In the genomic region with DNA sequence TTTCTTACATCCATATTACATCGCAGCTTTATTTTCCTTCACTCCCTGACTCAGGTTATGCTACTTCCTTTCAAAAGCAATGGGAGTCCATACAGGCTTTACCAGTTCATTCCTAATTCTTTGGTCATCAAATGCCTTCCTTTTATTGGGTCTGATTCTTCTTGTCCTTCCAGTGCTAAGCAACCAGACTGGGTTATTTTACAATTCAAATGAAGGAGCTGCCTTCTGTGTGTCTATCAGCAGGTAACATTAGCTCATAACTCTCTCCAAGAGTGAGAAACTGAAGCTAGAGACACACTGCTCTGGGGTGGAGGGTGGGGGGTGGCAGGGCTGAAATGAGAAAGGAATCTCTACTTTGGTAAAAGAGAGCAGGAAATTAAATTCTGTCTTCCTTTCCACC, we compare ENCODE assay signal across 21 mouse cellular contexts. TPM values are rescaled to one million over a fixed set of nuclear protein-coding genes. Genes with fewer than 3 reads are reported as not detected.
DNase-seq lines count a peak whose midpoint lies in the region; ATAC-seq and TF ChIP-seq lines count a peak whose summit lies in the region.
"Had no signal": no experiment of that assay in that cellular context is flagged by ENCODE, and none has a peak within 500 bp of the region (broad histone marks: within the 10 kb centered on the region; RNA-seq: fewer than 3 reads in every experiment).

No protein-coding gene starts in this region.

- H3K9me3 ChIP-seq in forebrain, embryonic 14.5 days (replicated peaks; ENCODE audit: control insufficient read depth, low read length): no peaks in the 10 kb centered on the region
- H3K9me3 ChIP-seq in forebrain, postnatal 0 days (ENCODE audit: low read length): no peaks in the 10 kb centered on the region
- H3K9me3 ChIP-seq in midbrain, embryonic 14.5 days (ENCODE audit: control insufficient read depth, low read length): no peaks in the 10 kb centered on the region
- no peaks in the 10 kb centered on the region for H3K9me3 ChIP-seq in midbrain, embryonic 13.5 days
- H3K9me3 ChIP-seq in intestine, postnatal 0 days (ENCODE audit: control insufficient read depth): no peaks in the 10 kb centered on the region
- H3K9me3 ChIP-seq in liver, postnatal 0 days (ENCODE audit: low read length): no peaks in the 10 kb centered on the region

- H3K9ac ChIP-seq in forebrain, embryonic 14.5 days (ENCODE audit: low read length): no peak overlapping the region
- no peak overlapping the region for H3K9ac ChIP-seq in forebrain, postnatal 0 days
- H3K9ac ChIP-seq in midbrain, embryonic 14.5 days (replicated peaks; ENCODE audit: low read length): no peak overlapping the region
- no peak overlapping the region for H3K9ac ChIP-seq in midbrain, embryonic 13.5 days (replicated peaks)
- peak overlapping the region; percentile 65 for H3K9ac ChIP-seq in intestine, postnatal 0 days (ENCODE audit: low read depth, low read length)
- H3K9ac ChIP-seq in liver, postnatal 0 days (replicated peaks): peak overlapping the region; percentile 55
- H3K9ac ChIP-seq: hindbrain, embryonic 14.5 days had no signal

- H3K4me3 ChIP-seq in forebrain, embryonic 14.5 days (ENCODE audit: low read depth, low read length): no peak overlapping the region
- no peak overlapping the region for H3K4me3 ChIP-seq in forebrain, postnatal 0 days (ENCODE audit: low read depth, low read length)
- H3K4me3 ChIP-seq in midbrain, embryonic 14.5 days (replicated peaks; ENCODE audit: low read depth, low read length): no peak overlapping the region
- H3K4me3 ChIP-seq in midbrain, embryonic 13.5 days (replicated peaks): no peak overlapping the region
- H3K4me3 ChIP-seq in intestine, postnatal 0 days (ENCODE audit: low read depth, low read length): peak overlapping the region; percentile 54
- H3K4me3 ChIP-seq in liver, postnatal 0 days (ENCODE audit: low read depth, low read length): peak overlapping the region; percentile 45
- H3K4me3 ChIP-seq: layer of hippocampus, adult 2 months had no signal

- ATAC-seq in forebrain, embryonic 14.5 days: peak; percentile 40; the same call in 1 of the 2 replicates
- ATAC-seq in forebrain, postnatal 0 days: no peak
- no peak for ATAC-seq in midbrain, embryonic 14.5 days (ENCODE audit: low FRiP score, low TSS enrichment)
- ATAC-seq in midbrain, embryonic 13.5 days: no peak
- no peak for ATAC-seq in intestine, postnatal 0 days
- peak; percentile 52; the same call in 1 of the 2 replicates for ATAC-seq in liver, postnatal 0 days
- no peak for ATAC-seq in megakaryocyte-erythroid progenitor cell, adult 5-6 weeks (replicated peaks; ENCODE audit: low FRiP score, low TSS enrichment, poor library complexity, severe bottlenecking)
- ATAC-seq: lung, postnatal 0 days had no signal

- H3K27ac ChIP-seq in forebrain, embryonic 14.5 days (ENCODE audit: low read depth, low read length): no peak overlapping the region; the same call in 1 of the 2 replicates
- no peak overlapping the region for H3K27ac ChIP-seq in forebrain, postnatal 0 days (ENCODE audit: low read depth, low read length)
- H3K27ac ChIP-seq in midbrain, embryonic 14.5 days (replicated peaks; ENCODE audit: low read depth, low read length): no peak overlapping the region
- H3K27ac ChIP-seq in midbrain, embryonic 13.5 days: no peak overlapping the region
- peak overlapping the region; percentile 93 for H3K27ac ChIP-seq in intestine, postnatal 0 days (ENCODE audit: low read depth, low read length)
- peak overlapping the region; percentile 80 for H3K27ac ChIP-seq in liver, postnatal 0 days (ENCODE audit: low read depth)
- H3K27ac ChIP-seq: hindbrain, embryonic 14.5 days; layer of hippocampus, adult 2 months had no signal

- DNase-seq in forebrain, embryonic 14.5 days (ENCODE audit: low spot score): peak; percentile 23
- no peak for DNase-seq in forebrain, postnatal 0 days
- DNase-seq in midbrain, embryonic 14.5 days: peak; percentile 4
- DNase-seq in liver, postnatal 0 days: no peak
- DNase-seq in frontal cortex, adult 2 months (ENCODE audit: extremely low spot score in 1 of 2, low spot score in 1 of 2): no peak
- DNase-seq: adrenal gland, adult 2 months; cerebellum, adult 8-10 months; gastrocnemius, postnatal 36 days; heart, postnatal 10 days; kidney, postnatal 14 days; layer of hippocampus, postnatal 36 days; right cerebral cortex, adult 18-20 months; thymus, postnatal 14 days had no signal

- H3K27me3 ChIP-seq in forebrain, embryonic 14.5 days (replicated peaks; ENCODE audit: control insufficient read depth, insufficient read depth, low read length): no peaks in the 10 kb centered on the region
- H3K27me3 ChIP-seq in forebrain, postnatal 0 days (ENCODE audit: insufficient read depth, low read length): no peaks in the 10 kb centered on the region
- no peaks in the 10 kb centered on the region for H3K27me3 ChIP-seq in midbrain, embryonic 14.5 days (ENCODE audit: control insufficient read depth, insufficient read depth, low read length)
- no peaks in the 10 kb centered on the region for H3K27me3 ChIP-seq in midbrain, embryonic 13.5 days
- H3K27me3 ChIP-seq in intestine, postnatal 0 days (replicated peaks; ENCODE audit: control insufficient read depth, insufficient read depth, low read length): no peaks in the 10 kb centered on the region
- no peaks in the 10 kb centered on the region for H3K27me3 ChIP-seq in liver, postnatal 0 days (ENCODE audit: insufficient read depth, low read length)
- H3K27me3 ChIP-seq: CH12.LX had no signal

- WGBS in forebrain, embryonic 14.5 days: 41% methylated on average over 1 of the region's 1 CpGs
- WGBS in forebrain, postnatal 0 days: 28% methylated on average over 1 of the region's 1 CpGs
- WGBS in midbrain, embryonic 14.5 days: 24% methylated on average over 1 of the region's 1 CpGs
- WGBS in midbrain, embryonic 13.5 days: 23% methylated on average over 1 of the region's 1 CpGs
- 46% methylated on average over 1 of the region's 1 CpGs for WGBS in intestine, postnatal 0 days
- WGBS in liver, postnatal 0 days (ENCODE audit: insufficient replicate concordance): 49% methylated on average over 1 of the region's 1 CpGs

- no peaks in the 10 kb centered on the region for H3K4me1 ChIP-seq in forebrain, embryonic 14.5 days (ENCODE audit: control insufficient read depth, insufficient read depth, low read length)
- no peaks in the 10 kb centered on the region for H3K4me1 ChIP-seq in forebrain, postnatal 0 days (ENCODE audit: insufficient read depth)
- H3K4me1 ChIP-seq in midbrain, embryonic 14.5 days (ENCODE audit: control insufficient read depth, insufficient read depth, low read length): no peaks in the 10 kb centered on the region
- H3K4me1 ChIP-seq in midbrain, embryonic 13.5 days (replicated peaks): peaks cover 7% of the 10 kb centered on the region
- no peaks in the 10 kb centered on the region for H3K4me1 ChIP-seq in intestine, postnatal 0 days (replicated peaks; ENCODE audit: control insufficient read depth, insufficient read depth, low read length)
- peaks cover 13% of the 10 kb centered on the region; the same call in 1 of the 2 replicates for H3K4me1 ChIP-seq in liver, postnatal 0 days (ENCODE audit: insufficient read depth)

- no peak overlapping the region for H3K4me2 ChIP-seq in forebrain, embryonic 14.5 days (ENCODE audit: low read length)
- no peak overlapping the region for H3K4me2 ChIP-seq in forebrain, postnatal 0 days (ENCODE audit: low read depth)
- H3K4me2 ChIP-seq in midbrain, embryonic 14.5 days (ENCODE audit: low read length): no peak overlapping the region
- H3K4me2 ChIP-seq in midbrain, embryonic 13.5 days (replicated peaks): no peak overlapping the region
- peak overlapping the region; percentile 61 for H3K4me2 ChIP-seq in intestine, postnatal 0 days (replicated peaks; ENCODE audit: low read depth)
- H3K4me2 ChIP-seq in liver, postnatal 0 days (ENCODE audit: low read depth, low read length): peak overlapping the region; percentile 45; the same call in 1 of the 2 replicates
- H3K4me2 ChIP-seq: heart, embryonic 11.5 days; hindbrain, embryonic 14.5 days had no signal

- TF ChIP-seq EP300 in liver, postnatal 0 days (IDR thresholded peaks at IDR 0.05; ENCODE audit: low read depth): no peak

- TF ChIP-seq CTCF in forebrain, postnatal 0 days (IDR thresholded peaks at IDR 0.05; ENCODE audit: low read depth): no peak
- TF ChIP-seq CTCF in intestine, postnatal 0 days (IDR thresholded peaks at IDR 0.05; ENCODE audit: low read depth): no peak
- TF ChIP-seq CTCF in liver, postnatal 0 days (IDR thresholded peaks at IDR 0.05; ENCODE audit: low read depth): no peak

- no peaks in the 10 kb centered on the region for H3K36me3 ChIP-seq in forebrain, embryonic 14.5 days (ENCODE audit: control insufficient read depth, insufficient read depth, low read length)
- H3K36me3 ChIP-seq in forebrain, postnatal 0 days (ENCODE audit: insufficient read depth): no peaks in the 10 kb centered on the region
- no peaks in the 10 kb centered on the region for H3K36me3 ChIP-seq in midbrain, embryonic 14.5 days (ENCODE audit: control insufficient read depth, insufficient read depth, low read length)
- no peaks in the 10 kb centered on the region for H3K36me3 ChIP-seq in midbrain, embryonic 13.5 days
- no peaks in the 10 kb centered on the region for H3K36me3 ChIP-seq in intestine, postnatal 0 days (ENCODE audit: control insufficient read depth, insufficient read depth)
- H3K36me3 ChIP-seq in liver, postnatal 0 days (replicated peaks; ENCODE audit: insufficient read depth, low read length): no peaks in the 10 kb centered on the region

RNA-seq across cellular contexts. Expression of a gene that starts 12.6 kb away (rescaled TPM):
- 6.0 and 9.5 TPM in 2 replicates for polyA plus RNA-seq in forebrain, embryonic 14.5 days (2014; fragmentation: Nextera tagmentation; extraction: Ambion mirVana)
- 2.5 and 7.2 TPM in 2 replicates for total RNA-seq in forebrain, postnatal 0 days (2014; rRNA removed)
- 5.1 and 6.2 TPM in 2 replicates for polyA plus RNA-seq in forebrain, postnatal 0 days (2015; fragmentation: Nextera tagmentation; extraction: Ambion mirVana)
- polyA plus RNA-seq in midbrain, embryonic 14.5 days (2014; fragmentation: Nextera tagmentation; extraction: Ambion mirVana): 7.6 and 10.1 TPM in 2 replicates
- 8.9 and 9.3 TPM in 2 replicates for polyA plus RNA-seq in midbrain, embryonic 13.5 days (2015; fragmentation: Nextera tagmentation; extraction: Ambion mirVana)
- polyA plus RNA-seq in intestine, postnatal 0 days (2015; fragmentation: Nextera tagmentation; extraction: Ambion mirVana): 4.3 and 4.7 TPM in 2 replicates
- polyA plus RNA-seq in liver, postnatal 0 days (2015; fragmentation: Nextera tagmentation; extraction: Ambion mirVana): 3.0 and 4.1 TPM in 2 replicates
- total RNA-seq in megakaryocyte-erythroid progenitor cell, adult 5-6 weeks (2014; fragmentation: Nextera tagmentation): 4.4 and 7.3 TPM in 2 replicates
- total RNA-seq in megakaryocyte-erythroid progenitor cell, adult 5-6 weeks (2017): 8.5 and 30.6 TPM in 2 replicates
- 9.0 TPM in 2 replicates for polyA plus RNA-seq in frontal cortex, adult 2 months (2012; rRNA removed)

RNA-seq across cellular contexts. Expression of a gene that starts 14.1 kb away (rescaled TPM):
- polyA plus RNA-seq in forebrain, embryonic 14.5 days (2014; fragmentation: Nextera tagmentation; extraction: Ambion mirVana): 7.5 and 8.6 TPM in 2 replicates
- 6.4 and 7.5 TPM in 2 replicates for total RNA-seq in forebrain, postnatal 0 days (2014; rRNA removed)
- 4.6 and 5.0 TPM in 2 replicates for polyA plus RNA-seq in forebrain, postnatal 0 days (2015; fragmentation: Nextera tagmentation; extraction: Ambion mirVana)
- polyA plus RNA-seq in midbrain, embryonic 14.5 days (2014; fragmentation: Nextera tagmentation; extraction: Ambion mirVana): 6.6 and 7.0 TPM in 2 replicates
- polyA plus RNA-seq in midbrain, embryonic 13.5 days (2015; fragmentation: Nextera tagmentation; extraction: Ambion mirVana): 10.3 and 11.9 TPM in 2 replicates
- polyA plus RNA-seq in intestine, postnatal 0 days (2015; fragmentation: Nextera tagmentation; extraction: Ambion mirVana): 930 and 998 TPM in 2 replicates
- 83.2 and 86.4 TPM in 2 replicates for polyA plus RNA-seq in liver, postnatal 0 days (2015; fragmentation: Nextera tagmentation; extraction: Ambion mirVana)
- 1.2 and 3.3 TPM in 2 replicates for total RNA-seq in megakaryocyte-erythroid progenitor cell, adult 5-6 weeks (2014; fragmentation: Nextera tagmentation)
- 2.7 and 3.4 TPM in 2 replicates for total RNA-seq in megakaryocyte-erythroid progenitor cell, adult 5-6 weeks (2017)
- 8.0 and 9.1 TPM in 2 replicates for polyA plus RNA-seq in frontal cortex, adult 2 months (2012; rRNA removed)

Comparison
In these comparisons a context has a peak if more than half of its experiments do, and no peak if none do; other contexts are left out.
1. ATAC-seq: peak in forebrain, embryonic 14.5 days (single experiment) and liver, postnatal 0 days (single experiment); none in forebrain, postnatal 0 days (single experiment), midbrain, embryonic 14.5 days (single experiment), midbrain, embryonic 13.5 days (single experiment), intestine, postnatal 0 days (single experiment) and megakaryocyte-erythroid progenitor cell, adult 5-6 weeks (single experiment).
2. DNase-seq: peak in forebrain, embryonic 14.5 days (single experiment) and midbrain, embryonic 14.5 days (single experiment); none in forebrain, postnatal 0 days (single experiment), liver, postnatal 0 days (single experiment) and frontal cortex, adult 2 months (0 of 2).
3. H3K27ac ChIP-seq: peak in intestine, postnatal 0 days (single experiment) and liver, postnatal 0 days (single experiment); none in forebrain, embryonic 14.5 days (single experiment), forebrain, postnatal 0 days (single experiment), midbrain, embryonic 14.5 days (single experiment) and midbrain, embryonic 13.5 days (single experiment).
4. H3K4me2 ChIP-seq: peak in intestine, postnatal 0 days (single experiment) and liver, postnatal 0 days (single experiment); none in forebrain, embryonic 14.5 days (single experiment), forebrain, postnatal 0 days (single experiment), midbrain, embryonic 14.5 days (single experiment) and midbrain, embryonic 13.5 days (single experiment).
5. H3K4me3 ChIP-seq: peak in intestine, postnatal 0 days (single experiment) and liver, postnatal 0 days (single experiment); none in forebrain, embryonic 14.5 days (single experiment), forebrain, postnatal 0 days (single experiment), midbrain, embryonic 14.5 days (single experiment) and midbrain, embryonic 13.5 days (single experiment).
6. H3K9ac ChIP-seq: peak in intestine, postnatal 0 days (single experiment) and liver, postnatal 0 days (single experiment); none in forebrain, embryonic 14.5 days (single experiment), forebrain, postnatal 0 days (single experiment), midbrain, embryonic 14.5 days (single experiment) and midbrain, embryonic 13.5 days (single experiment).
7. RNA of a gene that starts 14.1 kb away (polyA plus RNA-seq): 930 to 998 TPM in intestine, postnatal 0 days; 83.2 to 86.4 TPM in liver, postnatal 0 days, 10.3 to 11.9 TPM in midbrain, embryonic 13.5 days, 8.0 to 9.1 TPM in frontal cortex, adult 2 months, 7.5 to 8.6 TPM in forebrain, embryonic 14.5 days, 6.6 to 7.0 TPM in midbrain, embryonic 14.5 days and 4.6 to 5.0 TPM in forebrain, postnatal 0 days; every median in the first group is over 10 times any median in the second.